Mouse (Mus musculus): Measurements from ENCODE around the gene Ets1. TPM values are rescaled to one million over a fixed set of nuclear protein-coding genes. Genes with fewer than 3 reads are reported as not detected.
A peak's percentile ranks its signal among the peaks of the same experiment; 100 is the strongest.

Ets1 gene
- polyA plus RNA-seq, 1 experiment from 2014 or later: 48.3 TPM

DNA sequence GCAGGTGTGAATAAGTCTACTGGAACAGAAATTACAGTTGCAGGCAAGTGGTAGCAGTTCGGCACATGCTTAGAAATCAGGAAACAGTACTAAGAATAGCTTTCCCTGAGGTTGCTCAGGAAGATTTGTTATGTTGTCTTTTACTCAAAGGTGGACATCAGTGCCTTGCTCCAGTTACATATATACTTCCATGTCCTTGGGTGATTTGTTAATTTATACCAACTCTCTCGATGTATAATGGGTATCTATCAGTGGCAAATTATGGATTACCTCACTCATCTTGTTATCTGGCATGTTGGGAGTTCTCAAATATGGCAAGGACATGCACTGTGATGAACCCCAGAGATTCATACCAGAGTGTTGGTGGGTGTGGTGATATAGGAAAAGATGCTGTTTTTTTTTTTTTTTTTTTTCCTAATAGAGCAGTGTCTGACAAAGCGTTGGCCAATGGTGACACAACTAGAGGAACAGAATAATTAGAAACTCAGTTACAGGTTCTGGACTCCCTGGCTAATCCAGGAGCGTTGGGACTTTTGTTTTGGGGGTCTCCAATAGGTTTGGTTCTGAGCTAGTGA, 59.0 kb downstream of the Ets1 start:
- no peaks in the 10 kb centered on the region for H3K27me3 ChIP-seq
- in situ Hi-C loops (cut with MboI; ENCODE audit: low pct_unique_long_range_greater_than_20kb): loop anchor here (5.0 kb wide), 1 partner anchor 83 kb away; no protein-coding TSS in a partner anchor
- ATAC-seq: no peak

GRCm38 (mm10) chr9:32695492-32696190, 59.6 kb downstream of the Ets1 start:
- H3K27me3 ChIP-seq: no peaks in the 10 kb centered on the region
- ChIA-PET CTCF (interaction anchor here (0.8 to 2.1 kb wide), 6 partner anchors 11 to 103 kb away, joined by 3 to 7 read pairs (median 3); no protein-coding TSS in a partner anchor), POLR2A (interaction anchor here (0.6 to 1.3 kb wide), 5 partner anchors 12 to 806 kb away, joined by 3 to 4 read pairs (median 4); partner anchors contain the start of gene Ets1)
- ATAC-seq (peak; percentile 94), DNase-seq (ENCODE audit: low read depth, low spot score) (no peak)
- in situ Hi-C loops (cut with MboI; ENCODE audit: low pct_unique_long_range_greater_than_20kb): no loop called here
- peak; percentile 56 for TF ChIP-seq CTCF (IDR thresholded peaks at IDR 0.05)

More for the DNA sequence above, 59.0 kb downstream of the Ets1 start:
- no peak for TF ChIP-seq CTCF (IDR thresholded peaks at IDR 0.05)
- no peak for DNase-seq (ENCODE audit: low read depth, low spot score)
- CTCF ChIA-PET: interaction anchor here (1.2 to 1.3 kb wide), 2 partner anchors 19 to 102 kb away, joined by 3 to 4 read pairs; no protein-coding TSS in a partner anchor
- POLR2A ChIA-PET: interaction anchor here (0.7 to 1.3 kb wide), 4 partner anchors 13 to 805 kb away, joined by 4 read pairs; no protein-coding TSS in a partner anchor

GRCm38 (mm10) chr9:32696259-32696658, 60.2 kb downstream of the Ets1 start:
- H3K27me3 ChIP-seq: no peaks in the 10 kb centered on the region
- DNase-seq (ENCODE audit: low read depth, low spot score): no peak
- no peak for TF ChIP-seq CTCF (IDR thresholded peaks at IDR 0.05)
- CTCF ChIA-PET: interaction anchor here (0.8 to 2.1 kb wide), 8 partner anchors 11 to 104 kb away, joined by 3 to 7 read pairs (median 3); no protein-coding TSS in a partner anchor
- peak; percentile 0 for ATAC-seq
- POLR2A ChIA-PET: interaction anchor here (0.6 to 1.5 kb wide), 5 partner anchors 11 to 105 kb away, joined by 3 to 4 read pairs (median 3); partner anchors contain the start of gene Ets1
- in situ Hi-C loops (cut with MboI; ENCODE audit: low pct_unique_long_range_greater_than_20kb): no loop called here

DNA sequence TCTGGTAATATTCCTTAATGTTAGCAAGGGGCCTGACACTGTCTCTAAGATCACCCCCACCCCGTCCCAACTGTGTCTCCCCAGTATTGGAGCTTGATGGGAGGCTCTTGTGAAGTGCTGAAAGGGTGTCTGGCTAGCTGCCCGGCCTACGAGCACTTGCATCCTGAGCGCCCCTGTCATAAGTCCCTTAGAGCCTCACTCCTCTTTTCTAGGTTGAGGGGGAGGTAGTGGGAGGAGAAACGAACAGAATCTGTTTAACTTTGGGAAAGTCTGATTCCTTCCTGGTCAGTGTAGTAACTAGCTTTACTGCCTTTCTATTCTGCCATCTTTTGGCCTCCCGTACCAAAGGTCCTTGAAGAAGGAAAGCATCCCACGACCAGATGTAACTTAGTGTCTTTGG, 60.7 kb downstream of the Ets1 start:
- ATAC-seq (no peak), DNase-seq (ENCODE audit: low read depth, low spot score) (no peak)

DNA sequence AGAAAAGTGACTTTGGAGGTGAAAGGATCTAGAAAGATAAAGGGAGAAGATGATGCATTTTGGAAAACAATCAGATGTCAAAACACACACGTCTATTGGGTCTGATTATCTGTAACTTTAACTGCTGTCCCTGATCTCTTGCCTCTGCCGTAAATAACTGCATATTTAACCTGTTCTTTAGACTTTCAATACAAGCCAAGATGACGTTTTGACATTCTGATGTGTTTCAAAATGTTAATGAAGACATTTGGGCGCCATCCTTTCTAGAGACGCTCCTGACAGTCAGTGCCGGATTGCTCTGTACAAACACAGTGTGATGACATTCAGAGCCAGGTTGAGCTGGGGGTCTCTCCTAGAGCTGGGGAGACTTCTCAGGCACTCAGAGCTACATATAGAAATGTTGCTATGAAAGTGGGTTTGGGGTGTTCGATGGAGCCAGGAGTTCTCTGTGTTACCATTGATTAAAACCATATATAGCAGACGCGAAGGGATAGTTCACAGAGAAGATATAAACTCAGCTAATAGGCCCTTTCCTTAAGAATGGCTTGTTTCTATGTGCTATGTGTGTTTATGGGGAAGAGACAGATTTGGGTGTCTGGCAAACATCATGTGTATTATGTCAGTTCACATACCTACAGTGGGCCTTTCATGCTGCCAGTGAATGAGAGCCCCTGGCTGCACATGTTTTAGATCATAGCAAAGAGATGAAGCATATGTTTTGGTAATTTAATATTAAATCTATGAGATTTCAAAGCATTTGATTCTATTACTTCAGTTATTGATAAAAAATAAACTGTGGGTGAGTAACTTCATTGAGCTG, 61.5 kb downstream of the Ets1 start:
- ATAC-seq (no peak), DNase-seq (ENCODE audit: low read depth, low spot score) (no peak)
- H3K27me3 ChIP-seq: no peaks in the 10 kb centered on the region
- in situ Hi-C loops (cut with MboI; ENCODE audit: low pct_unique_long_range_greater_than_20kb): no loop called here
- CTCF ChIA-PET: interaction anchor here (1.0 to 2.1 kb wide), 5 partner anchors 11 to 243 kb away, joined by 3 to 7 read pairs (median 4); no protein-coding TSS in a partner anchor
- TF ChIP-seq CTCF (IDR thresholded peaks at IDR 0.05): no peak
- POLR2A ChIA-PET: interaction anchor here (0.6 to 1.5 kb wide), 4 partner anchors 24 to 288 kb away, joined by 3 to 4 read pairs (median 3); no protein-coding TSS in a partner anchor

More for the DNA sequence above, 60.7 kb downstream of the Ets1 start:
- no peaks in the 10 kb centered on the region for H3K27me3 ChIP-seq
- ChIA-PET CTCF (interaction anchor here (0.8 to 2.1 kb wide), 6 partner anchors 12 to 104 kb away, joined by 3 to 7 read pairs (median 3); no protein-coding TSS in a partner anchor), POLR2A (interaction anchor here (0.6 to 1.5 kb wide), 5 partner anchors 12 to 105 kb away, joined by 3 to 4 read pairs (median 3); partner anchors contain the start of gene Ets1)
- in situ Hi-C loops (cut with MboI; ENCODE audit: low pct_unique_long_range_greater_than_20kb): no loop called here
- no peak for TF ChIP-seq CTCF (IDR thresholded peaks at IDR 0.05)

DNA sequence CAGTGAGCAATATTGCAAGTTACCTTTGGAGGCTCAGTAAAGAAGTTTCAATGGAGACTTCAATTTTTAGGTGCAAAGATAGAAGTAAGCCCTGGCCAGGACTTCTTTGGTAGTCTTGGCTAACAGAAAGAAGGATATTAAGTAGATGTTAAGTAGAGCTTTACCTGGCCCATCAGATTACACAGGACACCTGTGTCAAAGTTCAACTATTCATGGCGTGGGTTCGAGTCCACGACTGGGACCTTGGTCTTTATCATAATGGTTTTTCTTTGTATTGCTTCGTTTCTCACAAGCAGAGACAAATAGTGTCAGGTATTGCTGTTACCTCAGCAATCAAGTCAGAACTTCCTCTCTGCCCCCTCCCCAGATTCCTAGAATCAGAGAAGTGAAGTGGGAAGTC, 62.7 kb downstream of the Ets1 start:
- ChIA-PET CTCF (no interaction called here), POLR2A (no interaction called here)
- TF ChIP-seq CTCF (IDR thresholded peaks at IDR 0.05): no peak
- in situ Hi-C loops (cut with MboI; ENCODE audit: low pct_unique_long_range_greater_than_20kb): no loop called here
- no peaks in the 10 kb centered on the region for H3K27me3 ChIP-seq
- no peak for DNase-seq (ENCODE audit: low read depth, low spot score)
- ATAC-seq: no peak

GRCm38 (mm10) chr9:32699391-32699841, 63.4 kb downstream of the Ets1 start:
- ChIA-PET POLR2A (interaction anchor here (1.0 kb wide), 1 partner anchor 17 kb away, joined by 4 read pairs; no protein-coding TSS in a partner anchor), CTCF (no interaction called here)
- in situ Hi-C loops (cut with MboI; ENCODE audit: low pct_unique_long_range_greater_than_20kb): no loop called here
- ATAC-seq: no peak
- TF ChIP-seq CTCF (IDR thresholded peaks at IDR 0.05): no peak
- no peak for DNase-seq (ENCODE audit: low read depth, low spot score)
- H3K27me3 ChIP-seq: no peaks in the 10 kb centered on the region

DNA sequence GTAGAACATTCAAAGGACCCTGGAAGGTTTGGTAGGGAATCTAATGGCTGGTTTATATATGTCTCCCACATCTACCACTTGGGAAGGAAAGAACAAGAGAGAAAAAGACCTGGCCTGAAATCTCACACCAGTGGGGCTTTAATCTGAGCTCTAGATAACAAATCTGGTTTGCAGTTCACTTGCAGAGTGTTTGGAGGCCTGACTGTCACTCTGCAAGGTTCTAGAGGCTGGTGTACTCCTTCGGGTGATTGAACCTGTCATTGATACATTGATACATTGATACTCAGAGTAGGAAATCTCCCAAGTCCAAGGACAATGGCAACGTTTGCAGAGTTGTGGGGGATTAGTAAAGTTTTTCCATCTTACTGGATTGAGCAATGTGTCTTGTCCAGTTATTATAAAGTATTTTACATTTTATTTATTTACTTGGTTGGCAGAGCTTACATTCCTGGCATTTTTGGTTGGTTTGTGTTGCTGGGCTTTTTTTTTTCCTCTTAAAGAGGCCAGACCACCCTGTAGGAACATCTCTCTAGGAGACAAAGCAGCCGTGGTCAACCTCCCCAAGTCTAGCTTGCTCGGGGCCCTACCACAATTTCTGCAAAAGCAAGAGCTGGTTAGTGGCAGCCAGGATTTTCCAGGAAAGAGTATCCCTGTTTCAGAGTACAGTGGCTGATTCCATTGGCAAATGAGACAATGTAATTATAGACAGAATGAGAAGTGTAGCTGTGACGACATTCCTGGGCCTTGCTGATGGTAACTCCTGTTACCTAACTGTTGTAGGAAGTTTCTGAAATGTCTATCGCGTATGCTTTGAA, 64.3 kb downstream of the Ets1 start:
- in situ Hi-C loops (cut with MboI; ENCODE audit: low pct_unique_long_range_greater_than_20kb): loop anchor here (25.0 kb wide), 1 partner anchor 537 kb away; no protein-coding TSS in a partner anchor
- CTCF ChIA-PET: interaction anchor here (1.7 kb wide), 1 partner anchor 41 kb away, joined by 3 read pairs; no protein-coding TSS in a partner anchor
- DNase-seq (ENCODE audit: low read depth, low spot score) (no peak), ATAC-seq (no peak)
- no peak for TF ChIP-seq CTCF (IDR thresholded peaks at IDR 0.05)
- POLR2A ChIA-PET: interaction anchor here (1.0 kb wide), 1 partner anchor 16 kb away, joined by 4 read pairs; no protein-coding TSS in a partner anchor
- H3K27me3 ChIP-seq: no peaks in the 10 kb centered on the region
